Mouse (Mus musculus): Measurements from ENCODE around the gene Nr1d2.
"Not testable (repeated sequence)": the region's sequence is repeated elsewhere in the genome, so short reads cannot be mapped to it uniquely, and the experiment has no call there.

Nr1d2 gene

GRCm38 (mm10) chr14:18233076-18233475 is 5.9 kb downstream of the Nr1d2 start:
- DNase-seq (ENCODE audit: low spot score in 2 of 2), result no peak

GRCm38 (mm10) chr14:18231866-18232265 is 7.1 kb downstream of the Nr1d2 start:
- DNase-seq (ENCODE audit: low spot score in 2 of 2), result not testable (repeated sequence)

GRCm38 (mm10) chr14:18229751-18230150 is 9.2 kb downstream of the Nr1d2 start:
- not testable (repeated sequence) for DNase-seq (ENCODE audit: low spot score in 2 of 2)

GRCm38 (mm10) chr14:18226181-18226580 is 12.7 kb downstream of the Nr1d2 start:
- not testable (repeated sequence) for DNase-seq (ENCODE audit: low spot score in 2 of 2)

- not testable (repeated sequence) for DNase-seq (ENCODE audit: low spot score in 2 of 2)
Observed at GRCm38 (mm10) chr14:18225431-18225830, 13.5 kb downstream of the Nr1d2 start.

- DNase-seq (ENCODE audit: low spot score in 2 of 2), result no peak
Observed at GRCm38 (mm10) chr14:18221977-18222376, 16.9 kb downstream of the Nr1d2 start.

- no peak for DNase-seq (ENCODE audit: low spot score in 2 of 2)
Observed at GRCm38 (mm10) chr14:18217158-18217557, 21.8 kb downstream of the Nr1d2 start.

GRCm38 (mm10) chr14:18216428-18216827 is 22.5 kb downstream of the Nr1d2 start:
- no peak for DNase-seq (ENCODE audit: low spot score in 2 of 2)

GRCm38 (mm10) chr14:18210795-18211194 is 28.1 kb downstream of the Nr1d2 start:
- DNase-seq (ENCODE audit: low spot score in 2 of 2), result no peak

- DNase-seq (ENCODE audit: low spot score in 2 of 2), result not testable (repeated sequence)
Observed at GRCm38 (mm10) chr14:18204315-18204714, 34.6 kb downstream of the Nr1d2 start.

- no peak for DNase-seq (ENCODE audit: low spot score in 2 of 2)
Observed at GRCm38 (mm10) chr14:18201413-18201812, 37.5 kb downstream of the Nr1d2 start.

- peak; percentile 22 to 29 for DNase-seq (ENCODE audit: low spot score in 2 of 2)
Observed at GRCm38 (mm10) chr14:18186883-18187417, 52.0 kb downstream of the Nr1d2 start.

GRCm38 (mm10) chr14:18177531-18177930 is 61.4 kb downstream of the Nr1d2 start:
- not testable (repeated sequence) for DNase-seq (ENCODE audit: low spot score in 2 of 2)

- DNase-seq (ENCODE audit: low spot score in 2 of 2), result no peak
Observed at GRCm38 (mm10) chr14:18167597-18167996, 71.3 kb downstream of the Nr1d2 start.

- DNase-seq (ENCODE audit: low spot score in 2 of 2), result peak; percentile 14 to 34
Observed at GRCm38 (mm10) chr14:18167041-18167440, 71.9 kb downstream of the Nr1d2 start.

Measured in natural killer cell, adult 2 months (primary cell).